Mouse (Mus musculus) E14TG2a.4 (cell line): Measurements from ENCODE around the gene Slc2a3.

Experiments
- CTCF ChIP-seq: conservative IDR thresholded peaks from 2 replicates; pipeline ENCODE4 v1.5.1; 2014; ENCODE audit warnings: low read length
- NANOG ChIP-seq: IDR thresholded peaks from 2 replicates; pipeline ENCODE4 v1.6.1; 2014; ENCODE audit warnings: borderline replicate concordance, low read length, mixed read lengths

DNA sequence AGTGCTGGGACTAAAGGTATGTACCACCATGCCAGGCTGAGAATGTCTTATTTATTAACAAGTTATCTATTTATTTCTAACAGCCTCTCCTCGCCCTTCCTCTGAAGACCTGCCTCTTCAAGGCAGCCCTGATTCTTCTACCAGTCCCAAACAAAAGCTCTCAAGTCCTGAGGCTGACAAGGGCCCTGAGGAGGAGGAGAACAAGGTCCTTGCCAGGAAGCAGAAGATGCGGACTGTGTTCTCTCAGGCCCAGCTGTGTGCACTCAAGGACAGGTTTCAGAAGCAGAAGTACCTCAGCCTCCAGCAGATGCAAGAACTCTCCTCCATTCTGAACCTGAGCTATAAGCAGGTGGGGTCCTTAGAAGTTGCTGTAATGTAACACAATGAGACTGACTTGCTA, 90.0 kb downstream of the Slc2a3 start:
- no peak for TF ChIP-seq CTCF
- TF ChIP-seq NANOG, result no peak
